Mouse (Mus musculus) layer of hippocampus, adult 2 months (tissue): ENCODE measurements around the gene Trpc2. TPM values are rescaled to one million over a fixed set of nuclear protein-coding genes. Genes with fewer than 3 reads are reported as not detected.

ENCODE experiments used
- DNase-seq, 2 experiments: peaks; one replicate each; pipeline ENCODE4 v3.0.0; 2022; ENCODE audit warnings: low spot score in 2 of 2
- H3K27ac ChIP-seq: fragments of 200-600 bp; 2 replicates; pipeline ENCODE4 v1.8.1; 2022
- H3K4me3 ChIP-seq: fragments of 200-600 bp; 2 replicates; pipeline ENCODE4 v1.8.1; 2022; ENCODE audit warnings: mild to moderate bottlenecking
- CTCF ChIP-seq: fragments of 200-600 bp; conservative IDR thresholded peaks from 2 replicates; pipeline ENCODE4 v1.8.1; 2022; ENCODE audit warnings: antibody characterized with exemption, mild to moderate bottlenecking, moderate library complexity
- total RNA-seq, 2 experiments: library from RNA; stranded (reverse); gene quantifications; 2 replicates each; pipeline ENCODE4 v1.2.3; 2021

Gene Trpc2
- total RNA-seq, 2 experiments from 2014 or later = 1.1 to 2.4 TPM

DNA sequence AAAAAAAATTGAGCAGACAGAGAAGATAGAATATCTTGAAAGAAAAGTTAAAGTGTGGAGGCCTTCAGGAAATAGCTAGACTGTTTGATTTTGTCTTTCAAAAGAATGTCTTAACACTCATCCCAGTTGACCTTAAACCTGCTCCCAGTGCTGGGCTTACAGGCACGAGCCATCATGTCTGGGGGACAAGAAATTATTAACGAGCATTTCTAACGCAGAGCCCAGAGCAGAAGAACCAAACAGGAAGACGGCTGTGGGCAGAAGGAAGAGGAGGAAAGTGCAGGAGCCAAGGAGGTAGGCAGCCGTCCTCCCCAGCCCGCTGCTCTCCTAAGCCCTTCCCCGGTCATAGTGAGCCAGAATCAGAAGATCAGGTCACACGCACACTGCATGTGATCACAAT, 2.6 kb upstream of the Trpc2 start:
- Histone ChIP-seq H3K4me3 (no peak overlapping the region), H3K27ac (no peak overlapping the region)
- TF ChIP-seq CTCF = no peak
- DNase-seq = no peak

DNA sequence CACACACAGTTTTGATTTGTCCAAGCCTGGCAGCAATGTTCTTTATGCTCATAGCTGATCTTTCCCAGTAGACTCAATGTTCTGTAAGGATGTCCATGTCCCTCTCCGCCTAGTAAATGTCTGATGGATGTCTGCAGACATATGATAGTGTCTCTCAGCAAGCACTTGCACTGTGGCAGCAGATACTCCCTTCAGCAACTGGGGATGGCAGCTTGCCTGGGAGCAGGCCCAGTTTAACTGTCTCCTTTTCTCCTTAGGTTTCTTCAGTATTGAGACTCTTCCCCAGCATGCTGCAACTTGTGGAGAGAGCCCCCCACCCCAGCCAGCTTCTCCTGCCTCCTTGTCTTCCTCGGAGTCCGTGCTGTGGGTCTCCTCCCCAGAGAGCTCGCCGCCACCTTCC, 1.1 kb upstream of the Trpc2 start:
- H3K4me3 ChIP-seq = no peak overlapping the region
- no peak overlapping the region for H3K27ac ChIP-seq
- DNase-seq = no peak
- TF ChIP-seq CTCF = no peak

- no peak for DNase-seq
These were observed 1.3 kb downstream of the Trpc2 start for GRCm38 (mm10) chr7:102084041-102084696.

GRCm38 (mm10) chr7:102087336-102087735, 4.4 kb downstream of the Trpc2 start:
- DNase-seq = peak in 1 of 2 experiments; percentile 22
- TF ChIP-seq CTCF = no peak
- H3K27ac ChIP-seq = no peak overlapping the region
- H3K4me3 ChIP-seq = no peak overlapping the region

More at GRCm38 (mm10) chr7:102084041-102084696, 1.3 kb downstream of the Trpc2 start:
- H3K4me3 ChIP-seq = no peak overlapping the region
- TF ChIP-seq CTCF = no peak
- no peak overlapping the region for H3K27ac ChIP-seq

GRCm38 (mm10) chr7:102099760-102100661, 17.1 kb downstream of the Trpc2 start:
- Histone ChIP-seq H3K27ac (no peak overlapping the region), H3K4me3 (peak overlapping the region; percentile 17; the same call in 1 of the 2 replicates)
- DNase-seq = no peak
- TF ChIP-seq CTCF = no peak

DNA sequence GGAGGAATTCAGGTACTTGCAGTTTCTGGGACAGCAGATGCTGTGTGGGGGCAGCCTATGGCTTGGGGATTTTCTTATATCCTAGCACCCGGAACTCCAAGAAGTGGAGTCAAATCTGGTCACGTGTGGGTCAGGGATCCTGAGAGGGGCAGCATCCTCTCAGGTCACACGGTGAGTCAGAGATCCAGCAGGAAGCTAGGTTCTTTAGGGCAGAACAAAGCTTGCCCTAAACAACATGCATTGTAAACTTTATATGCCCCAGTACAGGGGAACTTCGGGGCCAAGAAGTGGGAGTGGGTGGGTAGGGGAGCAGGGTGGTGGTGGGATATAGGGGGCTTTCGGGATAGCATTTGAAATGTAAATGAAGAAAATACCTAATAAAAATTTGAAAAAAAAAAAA, 18.0 kb downstream of the Trpc2 start:
- TF ChIP-seq CTCF = no peak
- Histone ChIP-seq H3K4me3 (no peak overlapping the region), H3K27ac (no peak overlapping the region)
- no peak for DNase-seq

DNA sequence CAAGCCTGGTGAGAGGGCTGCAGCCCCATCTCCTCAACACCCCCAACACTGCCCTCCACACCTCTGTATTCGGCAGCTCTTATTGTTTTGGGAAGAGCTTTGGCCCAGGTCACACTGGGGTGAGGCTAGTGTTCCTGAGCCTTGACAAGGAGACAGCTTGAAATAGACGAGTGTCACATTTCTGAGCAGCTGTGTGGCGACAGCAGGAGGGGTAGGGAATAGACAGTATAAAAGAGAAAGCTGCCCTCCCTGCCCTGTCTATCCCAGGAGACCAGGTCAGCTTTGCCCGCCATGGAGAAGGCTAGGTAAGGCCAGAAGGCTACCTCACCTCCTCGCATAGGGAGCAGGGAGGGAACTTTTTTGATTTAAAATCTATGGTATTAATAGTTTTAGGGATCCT, 18.6 kb downstream of the Trpc2 start, which contains the start of gene Art1:
Gene Art1, plus strand, starts transcription at position 257 of the 400 bp plus-strand sequence.
- no peak for DNase-seq
- no peak within 1 kb of the TSS for H3K27ac ChIP-seq
- TF ChIP-seq CTCF = no peak
- no peak within 1 kb of the TSS for H3K4me3 ChIP-seq

GRCm38 (mm10) chr7:102102241-102102640, 19.3 kb downstream of the Trpc2 start:
- Histone ChIP-seq H3K4me3 (no peak overlapping the region), H3K27ac (no peak overlapping the region)
- DNase-seq = no peak
- TF ChIP-seq CTCF = no peak

DNA sequence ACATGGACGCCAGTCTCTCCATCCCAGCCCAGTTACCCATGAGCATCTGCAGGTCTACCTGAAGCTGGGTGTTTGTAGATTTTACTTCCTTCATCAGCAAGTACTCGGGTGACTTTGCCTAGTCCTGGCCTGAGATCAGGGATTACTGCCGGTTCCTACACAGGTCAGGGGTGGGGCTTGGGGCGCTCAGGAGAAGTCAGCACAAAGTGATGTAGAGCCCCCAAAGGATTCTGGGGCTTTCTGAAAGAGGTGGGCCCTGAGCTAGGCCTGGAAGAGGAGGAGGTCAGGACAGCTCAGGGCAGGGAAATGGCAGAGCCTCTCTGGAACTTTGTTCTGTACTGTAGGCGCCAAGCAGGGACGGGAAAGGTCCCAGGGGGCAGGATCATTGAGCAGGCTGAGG, 19.8 kb downstream of the Trpc2 start:
- TF ChIP-seq CTCF = no peak
- no peak overlapping the region for H3K4me3 ChIP-seq
- no peak for DNase-seq
- H3K27ac ChIP-seq = no peak overlapping the region

GRCm38 (mm10) chr7:102103555-102103954, 20.6 kb downstream of the Trpc2 start:
- no peak for TF ChIP-seq CTCF
- no peak for DNase-seq
- H3K27ac ChIP-seq = no peak overlapping the region
- H3K4me3 ChIP-seq = no peak overlapping the region

GRCm38 (mm10) chr7:102104126-102104525, 21.2 kb downstream of the Trpc2 start:
- Histone ChIP-seq H3K27ac (no peak overlapping the region), H3K4me3 (no peak overlapping the region)
- no peak for DNase-seq
- no peak for TF ChIP-seq CTCF

- H3K27ac ChIP-seq = no peak overlapping the region
- H3K4me3 ChIP-seq = peak overlapping the region; percentile 39
- no peak for DNase-seq
- 0 out of 2 replicates have a peak, but pooled peaks have one; percentile 15 for TF ChIP-seq CTCF
These were observed 23.8 kb downstream of the Trpc2 start for GRCm38 (mm10) chr7:102106700-102107141.

DNA sequence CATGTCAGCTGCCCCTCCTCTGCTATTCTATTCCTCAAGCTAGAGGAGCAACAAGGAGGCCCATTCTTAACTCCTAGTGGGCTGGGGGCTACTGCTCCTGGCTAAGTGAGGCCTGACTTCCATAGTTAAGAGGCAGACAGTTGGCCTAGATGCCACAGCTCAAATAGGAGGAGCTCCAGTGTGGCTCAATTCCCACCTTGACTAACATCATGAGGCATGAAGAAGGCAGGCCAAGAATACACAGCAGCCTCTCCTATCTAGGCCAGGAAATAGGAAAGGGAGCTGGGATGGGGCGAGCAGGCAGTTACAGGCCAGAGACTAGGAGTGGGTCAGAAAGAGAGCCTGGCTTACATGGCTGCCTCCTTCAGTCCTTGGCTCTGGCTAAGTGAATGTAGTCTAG, 25.3 kb downstream of the Trpc2 start:
- Histone ChIP-seq H3K4me3 (no peak overlapping the region), H3K27ac (no peak overlapping the region)
- no peak for TF ChIP-seq CTCF
- no peak for DNase-seq

DNA sequence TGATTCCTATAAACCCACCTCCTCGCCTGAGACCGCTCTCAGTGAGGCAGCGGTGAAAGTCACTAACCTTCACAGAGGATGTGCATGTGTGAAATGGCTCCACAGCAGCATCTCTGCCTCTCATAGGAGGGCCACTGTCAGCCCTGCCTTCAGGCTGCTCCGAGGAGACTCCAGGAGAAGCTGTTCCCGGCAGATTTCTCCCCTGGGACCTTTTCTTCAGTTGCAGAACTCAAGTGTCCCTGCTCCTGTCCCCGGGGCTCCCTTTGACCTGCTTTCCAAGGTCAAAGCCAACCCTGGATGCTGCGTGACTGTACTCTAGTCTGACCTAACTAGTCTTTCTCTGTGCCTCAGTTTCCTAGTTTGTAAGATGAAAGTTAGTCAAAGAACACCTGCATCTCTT, 26.3 kb downstream of the Trpc2 start, which contains the start of gene Art5:
Gene Art5, minus strand, starts transcription at position 319 of the 400 bp plus-strand sequence.
- no peak within 1 kb of the TSS for H3K4me3 ChIP-seq
- DNase-seq = no peak
- no peak within 1 kb of the TSS for H3K27ac ChIP-seq
- TF ChIP-seq CTCF = no peak
